Mouse (Mus musculus) central nervous system, embryonic 18 days (tissue): ENCODE results near the gene Aven. TPM values are rescaled to one million over a fixed set of nuclear protein-coding genes. Genes with fewer than 3 reads are reported as not detected.

ENCODE experiments used
- polyA plus RNA-seq: library from polyadenylated mRNA; depleted of rRNA; stranded (reverse); fragments of >200 nt; gene quantifications from 2 replicates; pipeline ENCODE4 v1.2.3, GENCODE M21; 2012; rRNA removed

The Aven gene
- polyA plus RNA-seq: 5.3 and 5.4 TPM in 2 replicates

GRCm38 (mm10) chr2:112492856-112493538 is at the start of gene Aven:
Gene Aven, plus strand, starts transcription at chr2:112492964.

GRCm38 (mm10) chr2:112454862-112455564 is 37.8 kb upstream of the Aven start, which contains the start of gene Emc7:
Gene Emc7, plus strand, starts transcription at chr2:112454997.

GRCm38 (mm10) chr2:112480669-112481068 is 12.1 kb upstream of the Aven start, which contains the start of gene Chrm5:
Gene Chrm5, minus strand, starts transcription at chr2:112480769.

Other genes with a start within 250 kb of the Aven start
- not detected in 2 replicates for gene Nutm1, start 233.7 kb upstream of the Aven start, polyA plus RNA-seq
- 162 and 164 TPM in 2 replicates for gene Nop10, start 231.0 kb upstream of the Aven start, polyA plus RNA-seq
- 60.9 and 61.4 TPM in 2 replicates for gene Slc12a6, start 227.1 kb upstream of the Aven start, polyA plus RNA-seq
- gene Gm21985, start 226.7 kb upstream of the Aven start, polyA plus RNA-seq: 0.05 TPM in 1 of 2 replicates, not detected in the other
- 142 and 150 TPM in 2 replicates for gene Emc4, start 124.9 kb upstream of the Aven start, polyA plus RNA-seq
- gene Katnbl1, start 113.8 kb upstream of the Aven start, polyA plus RNA-seq: 18.9 and 19.0 TPM in 2 replicates
- 15.2 and 17.4 TPM in 2 replicates for gene Emc7, start 38.0 kb upstream of the Aven start, polyA plus RNA-seq
- 1.0 TPM in 2 replicates for gene Chrm5, start 12.2 kb upstream of the Aven start, polyA plus RNA-seq